Comparison of ENCODE assay signal across 15 mouse cellular contexts in genomic region chrX:102032431-102032830, GRCm38 (mm10). TPM values are rescaled to one million over a fixed set of nuclear protein-coding genes. Genes with fewer than 3 reads are reported as not detected.
DNase-seq lines count a peak whose midpoint lies in the region; ATAC-seq lines count a peak whose summit lies in the region.
"Had no signal": no experiment of that assay in that cellular context is flagged by ENCODE, and none has a peak within 500 bp of the region (broad histone marks: within the 10 kb centered on the region; RNA-seq: fewer than 3 reads in every experiment).

No protein-coding gene starts in this region.

- H3K9me3 ChIP-seq in forebrain, embryonic 16.5 days (ENCODE audit: control insufficient read depth, low read length): no peaks in the 10 kb centered on the region
- no peaks in the 10 kb centered on the region for H3K9me3 ChIP-seq in forebrain, embryonic 11.5 days (ENCODE audit: control insufficient read depth, low read length)
- no peaks in the 10 kb centered on the region for H3K9me3 ChIP-seq in hindbrain, embryonic 10.5 days
- no peaks in the 10 kb centered on the region for H3K9me3 ChIP-seq in hindbrain, embryonic 13.5 days
- H3K9me3 ChIP-seq: embryonic facial prominence, embryonic 13.5 days; limb, embryonic 15.5 days; megakaryocyte, embryonic 14.5 days; neural tube, embryonic 15.5 days had no signal

- H3K9ac ChIP-seq in forebrain, embryonic 16.5 days (replicated peaks; ENCODE audit: low read depth, low read length): no peak overlapping the region
- no peak overlapping the region for H3K9ac ChIP-seq in forebrain, embryonic 11.5 days (ENCODE audit: low read length)
- H3K9ac ChIP-seq in hindbrain, embryonic 13.5 days: no peak overlapping the region
- H3K9ac ChIP-seq: embryonic facial prominence, embryonic 13.5 days; limb, embryonic 15.5 days; neural tube, embryonic 15.5 days had no signal

- H3K27ac ChIP-seq in forebrain, embryonic 16.5 days (ENCODE audit: low read length): no peak overlapping the region
- H3K27ac ChIP-seq in forebrain, embryonic 11.5 days (ENCODE audit: low read depth, low read length): no peak overlapping the region
- no peak overlapping the region for H3K27ac ChIP-seq in hindbrain, embryonic 10.5 days
- no peak overlapping the region for H3K27ac ChIP-seq in hindbrain, embryonic 13.5 days
- 0 out of 2 replicates have a peak overlapping the region, but pooled peaks have one; percentile 10 for H3K27ac ChIP-seq in macrophage
- H3K27ac ChIP-seq: embryonic facial prominence, embryonic 13.5 days; limb, embryonic 15.5 days; neural tube, embryonic 15.5 days had no signal

- H3K4me1 ChIP-seq in forebrain, embryonic 16.5 days (replicated peaks; ENCODE audit: control insufficient read depth, insufficient read depth, low read length): no peaks in the 10 kb centered on the region
- H3K4me1 ChIP-seq in forebrain, embryonic 11.5 days (replicated peaks; ENCODE audit: control insufficient read depth, insufficient read depth, low read length): no peaks in the 10 kb centered on the region
- peaks cover 33% of the 10 kb centered on the region for H3K4me1 ChIP-seq in hindbrain, embryonic 10.5 days (replicated peaks)
- no peaks in the 10 kb centered on the region; the same call in 1 of the 2 replicates for H3K4me1 ChIP-seq in hindbrain, embryonic 13.5 days (replicated peaks)
- H3K4me1 ChIP-seq: embryonic facial prominence, embryonic 13.5 days; neural tube, embryonic 15.5 days had no signal

- WGBS in forebrain, embryonic 16.5 days: 36% methylated on average over 8 of the region's 8 CpGs
- WGBS in forebrain, embryonic 11.5 days: 60% methylated on average over 8 of the region's 8 CpGs
- 60% methylated on average over 8 of the region's 8 CpGs for WGBS in hindbrain, embryonic 10.5 days
- WGBS in hindbrain, embryonic 13.5 days: 49% methylated on average over 8 of the region's 8 CpGs
- 95% methylated on average over 8 of the region's 8 CpGs for WGBS in macrophage (ENCODE audit: missing documents)

- H3K27me3 ChIP-seq in forebrain, embryonic 16.5 days (replicated peaks; ENCODE audit: control insufficient read depth, insufficient read depth, low read length): no peaks in the 10 kb centered on the region
- peaks cover 2% of the 10 kb centered on the region; the same call in 1 of the 2 replicates for H3K27me3 ChIP-seq in forebrain, embryonic 11.5 days (ENCODE audit: control insufficient read depth, insufficient read depth, low read length)
- H3K27me3 ChIP-seq in hindbrain, embryonic 10.5 days (ENCODE audit: insufficient read depth, poor library complexity, severe bottlenecking): peaks cover 81% of the 10 kb centered on the region
- H3K27me3 ChIP-seq in hindbrain, embryonic 13.5 days: peaks cover 36% of the 10 kb centered on the region

- no peak overlapping the region for H3K4me2 ChIP-seq in forebrain, embryonic 16.5 days (ENCODE audit: low read length)
- H3K4me2 ChIP-seq in forebrain, embryonic 11.5 days (ENCODE audit: low read depth, low read length, severe bottlenecking): no peak overlapping the region
- H3K4me2 ChIP-seq in hindbrain, embryonic 13.5 days: no peak overlapping the region
- H3K4me2 ChIP-seq: embryonic facial prominence, embryonic 13.5 days; limb, embryonic 15.5 days; neural tube, embryonic 15.5 days had no signal

- no peaks in the 10 kb centered on the region for H3K79me2 ChIP-seq in macrophage (ENCODE audit: inconsistent target)

- DNase-seq in forebrain, embryonic 11.5 days (ENCODE audit: low spot score): no peak
- peak; percentile 25 for DNase-seq in hindbrain, embryonic 10.5 days (ENCODE audit: low spot score)
- DNase-seq in brain, adult 2 months (ENCODE audit: low read depth, low spot score): peak; percentile 20
- DNase-seq in frontal cortex, postnatal 36 days (ENCODE audit: low spot score in 2 of 2): no peak
- DNase-seq in ovary, adult 18-20 months (ENCODE audit: low spot score): no peak
- DNase-seq: cerebellum, adult 11-12 months; cerebellum, postnatal 25 days had no signal

- H3K4me3 ChIP-seq in forebrain, embryonic 16.5 days (replicated peaks; ENCODE audit: low read length): no peak overlapping the region
- H3K4me3 ChIP-seq in forebrain, embryonic 11.5 days (ENCODE audit: low read depth, low read length): no peak overlapping the region
- no peak overlapping the region for H3K4me3 ChIP-seq in hindbrain, embryonic 10.5 days
- no peak overlapping the region for H3K4me3 ChIP-seq in hindbrain, embryonic 13.5 days
- no peak overlapping the region for H3K4me3 ChIP-seq in macrophage (ENCODE audit: inconsistent target)
- H3K4me3 ChIP-seq: embryonic facial prominence, embryonic 13.5 days; limb, embryonic 15.5 days; megakaryocyte, embryonic 14.5 days; myocyte; neural tube, embryonic 15.5 days had no signal

- ATAC-seq in forebrain, embryonic 16.5 days: 0 out of 2 replicates have a peak, but pooled peaks have one; percentile 33
- no peak for ATAC-seq in forebrain, embryonic 11.5 days (replicated peaks; ENCODE audit: low FRiP score)
- no peak for ATAC-seq in hindbrain, embryonic 13.5 days (ENCODE audit: low FRiP score)

- H3K36me3 ChIP-seq in forebrain, embryonic 16.5 days (ENCODE audit: control insufficient read depth, insufficient read depth): no peaks in the 10 kb centered on the region
- no peaks in the 10 kb centered on the region for H3K36me3 ChIP-seq in forebrain, embryonic 11.5 days (ENCODE audit: control insufficient read depth, insufficient read depth, low read length)
- H3K36me3 ChIP-seq in hindbrain, embryonic 10.5 days: no peaks in the 10 kb centered on the region
- no peaks in the 10 kb centered on the region for H3K36me3 ChIP-seq in hindbrain, embryonic 13.5 days
- H3K36me3 ChIP-seq in macrophage (ENCODE audit: inconsistent target): no peaks in the 10 kb centered on the region
- H3K36me3 ChIP-seq: embryonic facial prominence, embryonic 13.5 days; limb, embryonic 15.5 days; neural tube, embryonic 15.5 days had no signal

RNA-seq across cellular contexts. Expression of gene Rtl5, which starts 38.7 kb away (rescaled TPM):
- 4.5 and 10.4 TPM in 2 replicates for polyA plus RNA-seq in forebrain, embryonic 16.5 days (2015; fragmentation: Nextera tagmentation; extraction: Ambion mirVana)
- 4.6 and 5.9 TPM in 2 replicates for polyA plus RNA-seq in forebrain, embryonic 11.5 days (2014; fragmentation: Nextera tagmentation; extraction: Ambion mirVana)
- 2.8 and 3.6 TPM in 2 replicates for polyA plus RNA-seq in hindbrain, embryonic 10.5 days (2016; fragmentation: Nextera tagmentation; extraction: Ambion mirVana)
- 4.7 and 7.1 TPM in 2 replicates for polyA plus RNA-seq in hindbrain, embryonic 13.5 days (2015; fragmentation: Nextera tagmentation; extraction: Ambion mirVana)
- 10 to 100 TPM in 19 of 26 experiments, 1 to 10 TPM in 7; 5.0 to 83.3 (median 14.5) TPM for total RNA-seq in macrophage (2018; cell fraction: chromatin; rRNA removed)
- total RNA-seq in macrophage (2018; cell fraction: cytosol; rRNA removed): 10 to 100 TPM in 20 of 26 experiments, 1 to 10 TPM in 6; 6.2 to 28.4 (median 14.0) TPM
- 10 to 100 TPM in 25 of 26 experiments, 1 to 10 TPM in 1; 8.4 to 57.4 (median 25.4) TPM for total RNA-seq in macrophage (2018; cell fraction: nucleus; rRNA removed)
- polyA plus RNA-seq in macrophage (2018): 7.6 to 21.8 TPM (median 8.2 TPM) in 3 replicates

Comparison
In these comparisons a context has a peak if more than half of its experiments do, and no peak if none do; other contexts are left out.
1. DNase-seq: peak in hindbrain, embryonic 10.5 days (single experiment) and brain, adult 2 months (single experiment); none in forebrain, embryonic 11.5 days (single experiment), frontal cortex, postnatal 36 days (0 of 2) and ovary, adult 18-20 months (single experiment).